Mouse (Mus musculus) natural killer cell, adult 2 months (primary cell): ENCODE measurements around the gene Sdc3.

Source experiments
- DNase-seq, 2 experiments: peaks; one replicate each; pipeline ENCODE4 v3.0.0; 2022; ENCODE audit warnings: low spot score in 2 of 2

Sdc3 gene

GRCm38 (mm10) chr4:130820594-130821255 is 28.4 kb downstream of the Sdc3 start:
- no peak for DNase-seq

- no peak for DNase-seq
Measured at GRCm38 (mm10) chr4:130828851-130829673, 36.7 kb downstream of the Sdc3 start.

GRCm38 (mm10) chr4:130834122-130834521 is 41.8 kb downstream of the Sdc3 start:
- DNase-seq = no peak

GRCm38 (mm10) chr4:130835550-130835949 is 43.2 kb downstream of the Sdc3 start:
- DNase-seq = no peak

- DNase-seq = no peak
Measured at GRCm38 (mm10) chr4:130836281-130837061, 44.1 kb downstream of the Sdc3 start.

- DNase-seq = no peak
Measured at GRCm38 (mm10) chr4:130838585-130838984, 46.2 kb downstream of the Sdc3 start.

GRCm38 (mm10) chr4:130841107-130841840 is 48.9 kb downstream of the Sdc3 start:
- no peak for DNase-seq

- DNase-seq = no peak
Measured at GRCm38 (mm10) chr4:130848814-130849213, 56.5 kb downstream of the Sdc3 start.

GRCm38 (mm10) chr4:130857661-130858060 is 65.3 kb downstream of the Sdc3 start:
- DNase-seq = no peak

- no peak for DNase-seq
Measured at GRCm38 (mm10) chr4:130858880-130859279, 66.5 kb downstream of the Sdc3 start.

- no peak for DNase-seq
Measured at GRCm38 (mm10) chr4:130859467-130859866, 67.1 kb downstream of the Sdc3 start.

- no peak for DNase-seq
Measured at GRCm38 (mm10) chr4:130860902-130861652, 68.7 kb downstream of the Sdc3 start.

- no peak for DNase-seq
Measured at GRCm38 (mm10) chr4:130861653-130862208, 69.4 kb downstream of the Sdc3 start.

- DNase-seq = no peak
Measured at GRCm38 (mm10) chr4:130862538-130862937, 70.2 kb downstream of the Sdc3 start.

- DNase-seq = no peak
Measured at GRCm38 (mm10) chr4:130865460-130865859, 73.1 kb downstream of the Sdc3 start.

- no peak for DNase-seq
Measured at GRCm38 (mm10) chr4:130865901-130866371, 73.6 kb downstream of the Sdc3 start.

GRCm38 (mm10) chr4:130867940-130868339 is 75.6 kb downstream of the Sdc3 start:
- no peak for DNase-seq

- no peak for DNase-seq
Measured at GRCm38 (mm10) chr4:130868803-130869202, 76.5 kb downstream of the Sdc3 start.

GRCm38 (mm10) chr4:130872414-130872813 is 80.1 kb downstream of the Sdc3 start:
- DNase-seq = no peak

GRCm38 (mm10) chr4:130873440-130873839 is 81.1 kb downstream of the Sdc3 start:
- no peak for DNase-seq
